Mouse (Mus musculus): ENCODE data around the gene Rab3il1.

Gene Rab3il1

DNA sequence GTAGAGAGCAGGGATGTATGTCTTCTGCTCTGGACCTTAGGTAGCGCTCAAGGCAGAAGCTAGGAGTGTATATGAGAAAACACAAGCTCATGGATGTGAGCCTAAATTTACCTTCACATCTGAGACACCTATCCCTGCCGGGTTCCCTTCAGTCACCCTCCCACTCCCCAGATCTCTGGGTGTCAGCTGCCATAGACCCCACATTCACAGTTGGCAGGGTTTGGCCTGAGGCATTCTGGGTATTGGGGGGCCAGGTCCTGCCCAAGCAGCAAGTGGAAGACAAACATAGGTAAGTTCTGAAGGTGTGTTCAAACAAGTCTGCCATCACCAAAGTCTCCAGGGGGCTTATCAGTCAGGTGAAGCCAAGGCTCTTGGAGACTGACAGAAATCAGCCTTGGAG lies 60.2 kb downstream of the Rab3il1 start:
- no peak for DNase-seq

DNA sequence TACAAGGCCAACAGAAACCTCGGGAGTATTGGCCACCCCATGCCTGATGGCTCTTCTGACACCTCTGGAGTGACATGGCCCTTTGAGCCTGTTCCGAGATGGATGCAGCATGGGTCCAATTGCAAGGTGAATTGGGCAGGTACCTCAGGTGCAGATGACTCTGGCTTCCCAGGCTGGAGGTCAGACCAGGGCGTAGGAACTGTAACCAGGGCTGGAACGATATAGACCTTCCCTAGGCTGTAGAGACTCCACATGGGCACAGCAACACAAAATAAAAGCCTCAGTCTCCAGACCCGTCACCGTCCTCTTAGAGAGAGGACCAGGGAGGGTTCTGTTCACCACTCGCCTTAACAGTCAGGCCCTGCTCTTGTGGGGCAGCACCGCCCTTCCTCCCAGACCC lies 60.8 kb downstream of the Rab3il1 start:
- DNase-seq = no peak

DNA sequence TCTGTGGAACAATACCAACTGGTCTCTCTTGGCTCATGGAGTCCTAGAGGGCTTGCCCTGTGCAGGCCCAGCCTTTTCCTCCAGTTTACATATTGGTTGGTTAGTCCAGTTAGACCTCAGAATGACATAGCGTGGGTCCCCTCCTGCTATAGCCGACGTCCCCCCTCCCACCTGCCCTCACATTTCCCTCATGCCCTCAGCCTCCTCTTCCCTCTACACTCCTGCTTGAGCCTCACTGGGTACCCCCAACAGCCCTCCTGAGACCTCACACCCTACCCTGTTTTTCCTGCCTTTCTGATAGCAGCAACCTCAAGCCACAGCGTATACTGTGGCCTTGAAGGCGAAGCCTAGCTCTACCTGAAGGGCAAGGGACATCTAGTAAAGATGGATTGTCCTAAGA lies 61.4 kb downstream of the Rab3il1 start:
- no peak for DNase-seq

DNA sequence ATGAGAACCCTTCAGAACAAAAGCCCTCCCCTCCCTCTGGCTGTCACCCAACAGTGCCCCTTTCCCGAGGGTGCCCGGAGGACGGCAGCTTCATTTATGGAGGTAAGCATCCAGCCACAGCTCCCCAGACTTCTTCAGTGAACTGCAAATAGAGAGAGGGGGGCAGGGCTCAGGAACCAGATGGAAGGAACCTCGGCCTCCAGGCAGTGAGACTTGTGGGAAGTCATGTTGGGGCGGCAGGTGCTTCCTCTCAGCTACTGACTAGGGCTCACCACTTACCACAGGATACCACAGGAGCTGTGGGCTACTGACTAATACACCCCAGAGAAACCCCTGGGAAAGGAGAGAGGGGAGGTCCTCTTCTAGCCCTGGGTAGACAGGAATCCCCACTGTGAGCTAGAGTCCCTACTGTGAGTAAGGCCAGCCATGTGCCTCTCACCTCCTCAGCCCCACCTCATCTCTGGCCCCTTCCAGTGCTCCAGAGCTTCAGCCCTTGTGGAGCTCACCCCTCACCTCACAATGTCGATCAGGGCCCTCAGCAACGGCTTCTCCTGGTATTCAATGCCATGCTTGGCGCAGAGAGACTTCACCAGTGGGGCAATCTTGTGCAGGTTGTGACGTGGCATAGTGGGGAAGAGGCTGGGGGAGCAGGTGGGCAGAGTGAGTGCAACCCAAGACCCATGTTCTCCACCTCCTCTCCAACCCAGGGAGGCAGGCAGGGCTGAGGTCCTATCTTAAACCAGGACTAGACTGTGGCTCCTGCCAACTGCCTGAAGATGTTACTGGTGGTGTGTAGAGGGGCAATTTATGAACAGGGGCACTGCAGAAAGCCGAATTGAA lies 62.9 kb downstream of the Rab3il1 start:
- DNase-seq = no peak

DNA sequence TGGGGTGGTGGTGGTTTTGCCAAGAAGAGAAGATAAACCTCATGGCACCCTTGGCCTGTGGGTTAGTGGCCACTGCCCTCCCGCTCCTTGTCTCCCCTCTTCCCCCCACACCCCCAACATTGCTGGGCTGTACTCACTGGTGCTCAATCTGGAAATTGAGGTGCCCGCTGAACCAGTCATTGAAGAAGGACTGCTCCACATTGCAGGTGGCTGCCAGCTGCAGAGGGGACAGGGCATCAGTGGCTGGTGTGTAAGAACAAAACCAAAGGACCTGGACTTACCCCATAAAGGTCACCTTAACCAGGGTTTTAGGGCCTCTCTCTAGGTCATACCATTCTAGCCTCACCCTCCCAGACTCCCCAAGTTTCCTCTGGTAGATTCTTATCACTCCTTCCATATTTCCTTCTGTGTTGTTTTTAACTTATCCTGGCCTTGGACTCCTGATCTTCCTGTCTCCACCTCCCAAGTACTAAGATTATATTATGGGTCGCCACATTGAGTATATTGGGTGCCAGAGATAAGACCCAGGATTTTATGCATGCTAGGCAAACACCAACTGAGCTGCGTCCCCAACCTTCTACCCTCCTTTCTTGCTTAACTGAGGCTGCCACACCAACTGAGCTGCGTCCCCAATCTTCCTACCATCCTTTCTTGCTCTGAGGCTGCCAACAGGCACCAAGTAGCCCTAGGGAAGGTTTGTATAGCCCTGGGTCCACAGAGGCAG lies 64.2 kb downstream of the Rab3il1 start:
- DNase-seq = no peak

DNA sequence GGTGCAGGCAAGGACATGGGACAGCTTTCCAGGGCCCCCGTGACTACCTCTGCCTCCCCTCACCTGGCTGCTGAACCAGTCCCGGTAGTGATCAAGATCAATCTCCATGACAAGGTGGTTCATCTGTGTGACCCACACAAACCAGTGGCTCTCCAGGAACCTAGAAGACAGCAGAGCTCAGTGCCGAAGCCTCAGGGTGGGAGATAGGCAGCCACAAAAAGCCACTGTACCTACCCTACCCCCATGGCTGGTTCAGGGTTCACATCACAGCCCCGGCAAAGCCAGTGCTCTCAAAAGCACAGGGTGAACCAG lies 64.7 kb downstream of the Rab3il1 start:
- DNase-seq = no peak

DNA sequence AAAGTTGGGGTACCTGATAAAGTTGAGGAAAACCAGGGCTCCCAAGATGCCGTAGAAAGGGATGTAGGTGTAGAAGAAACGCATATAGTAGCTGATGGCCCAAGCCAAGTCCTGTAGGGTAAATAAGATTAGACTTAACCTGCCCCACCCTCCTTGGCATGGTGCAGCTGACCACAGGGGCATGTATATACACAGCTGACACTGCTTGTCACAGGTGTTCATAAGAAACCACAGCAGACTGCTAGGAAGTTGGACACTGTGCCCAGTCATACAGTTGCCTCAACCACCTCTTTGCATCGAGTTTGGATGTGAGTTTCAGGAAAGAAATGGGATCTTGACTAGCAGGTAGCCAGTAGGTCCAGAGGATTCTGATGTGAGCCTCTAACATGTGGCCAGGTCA lies 65.0 kb downstream of the Rab3il1 start:
- DNase-seq = no peak

DNA sequence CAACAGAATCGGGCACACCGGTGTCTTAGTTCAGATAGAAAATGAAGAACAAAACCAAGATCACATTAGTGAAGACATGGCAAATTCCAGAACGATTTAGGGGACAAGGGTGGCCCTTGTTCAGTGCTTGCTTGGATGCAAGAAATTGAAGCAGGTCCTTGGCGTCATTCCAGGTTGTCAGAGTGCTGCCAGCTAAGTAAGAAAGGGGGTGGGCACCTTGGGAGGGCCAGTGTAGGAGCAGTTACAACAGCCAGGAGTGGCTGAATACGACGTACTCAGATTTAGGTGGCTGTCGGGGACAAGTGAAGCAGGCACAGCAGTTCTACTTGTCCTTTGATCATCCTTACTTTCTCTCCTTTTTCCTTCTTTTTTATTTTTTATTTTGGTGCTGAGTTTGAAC lies 66.2 kb downstream of the Rab3il1 start:
- DNase-seq = no peak

DNA sequence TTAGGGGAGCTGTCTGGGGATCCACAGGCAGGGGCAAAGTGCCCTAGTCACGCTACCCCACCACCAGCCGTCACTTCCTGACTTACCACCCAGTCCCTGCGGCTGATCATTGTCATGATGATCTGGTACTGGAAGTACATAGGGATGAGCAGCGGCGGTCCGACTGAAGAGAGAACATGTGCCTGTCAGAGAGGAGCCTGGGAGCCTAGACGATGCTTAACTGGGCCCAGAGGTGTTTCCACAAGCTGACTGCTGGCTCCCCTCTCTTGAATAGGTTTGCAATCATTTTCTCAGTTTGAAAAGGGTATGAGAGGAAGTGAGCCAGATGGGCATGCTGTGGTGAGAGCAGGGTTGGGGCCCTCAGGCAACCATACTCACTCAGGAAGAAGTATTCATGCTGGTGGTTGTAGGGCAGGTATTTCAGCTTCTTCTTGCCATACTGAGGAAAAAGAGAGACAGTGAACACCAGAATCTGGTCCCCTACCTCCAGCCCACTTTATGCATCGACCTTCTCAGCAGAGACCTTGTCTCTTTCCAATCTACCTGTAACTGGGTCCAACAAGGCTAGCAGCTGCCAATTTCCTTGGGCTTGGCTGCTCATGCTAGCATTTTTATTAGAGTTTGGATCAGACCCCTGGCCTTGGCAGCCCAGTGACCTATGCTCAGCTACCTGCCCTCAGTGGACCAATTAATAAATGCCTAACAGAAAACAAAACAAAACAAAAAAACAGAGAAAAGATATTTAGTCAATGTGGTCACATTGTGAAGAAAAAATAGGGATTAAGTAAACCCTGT lies 68.9 kb downstream of the Rab3il1 start:
- peak; percentile 76 to 78 for DNase-seq

DNA sequence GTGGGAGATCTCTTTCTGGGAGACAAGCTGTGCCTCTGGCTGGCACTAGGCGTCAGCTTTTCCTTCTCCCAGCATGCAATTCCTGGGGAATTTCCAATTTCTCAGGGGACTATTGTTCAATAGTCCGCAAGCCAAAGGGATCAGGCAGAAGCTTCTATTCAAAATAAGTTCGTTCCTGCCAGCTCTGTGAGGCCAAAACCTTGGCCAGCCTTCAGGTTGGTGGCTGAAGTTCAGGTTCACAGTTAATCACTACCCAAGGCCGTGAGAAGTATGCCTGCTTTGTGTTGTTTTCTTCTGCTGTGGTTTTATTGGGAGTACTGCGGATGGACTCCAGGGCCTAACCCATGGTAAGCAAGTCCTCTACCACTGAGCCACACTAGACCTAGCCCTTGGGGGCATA lies 69.7 kb downstream of the Rab3il1 start:
- DNase-seq = peak; percentile 78 to 89

DNA sequence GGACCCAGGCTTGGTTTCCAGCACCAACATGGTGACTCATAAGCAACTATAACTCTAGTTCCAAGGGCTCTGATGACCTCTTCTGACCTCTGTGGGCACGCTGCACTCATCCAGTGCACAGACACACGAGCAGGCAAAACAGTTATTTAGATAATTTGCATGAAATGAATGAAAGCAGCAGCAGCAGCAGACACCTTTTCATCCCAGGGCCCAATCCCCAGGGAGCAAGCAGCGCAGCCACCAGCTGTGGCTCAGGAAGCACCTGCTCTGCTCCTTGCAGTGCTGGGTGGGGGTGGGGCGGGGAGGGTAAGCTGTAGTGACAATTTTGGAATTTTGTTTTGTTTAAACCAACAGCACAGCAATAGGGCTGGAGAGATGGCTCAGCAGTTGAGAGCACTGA lies 70.4 kb downstream of the Rab3il1 start:
- no peak for DNase-seq

DNA sequence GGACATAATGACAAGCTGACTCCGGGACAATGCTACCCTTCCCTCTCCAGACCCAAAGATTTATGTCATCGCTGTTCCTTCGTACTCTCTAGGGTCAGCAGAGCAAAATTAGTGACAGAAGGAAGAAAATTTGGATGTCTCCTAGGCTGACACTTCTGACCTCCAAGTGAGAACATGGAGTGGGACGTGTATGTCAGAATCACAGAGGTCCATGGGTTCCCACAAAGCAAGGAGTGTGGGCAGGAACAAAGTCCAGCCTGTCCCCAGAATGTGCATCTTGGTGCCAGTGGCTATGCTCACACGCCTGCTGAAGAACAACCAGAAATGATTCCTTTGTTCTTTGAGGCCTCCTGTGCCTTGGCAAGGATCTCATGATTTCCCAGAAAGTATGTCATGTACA lies 71.7 kb downstream of the Rab3il1 start:
- DNase-seq = no peak

DNA sequence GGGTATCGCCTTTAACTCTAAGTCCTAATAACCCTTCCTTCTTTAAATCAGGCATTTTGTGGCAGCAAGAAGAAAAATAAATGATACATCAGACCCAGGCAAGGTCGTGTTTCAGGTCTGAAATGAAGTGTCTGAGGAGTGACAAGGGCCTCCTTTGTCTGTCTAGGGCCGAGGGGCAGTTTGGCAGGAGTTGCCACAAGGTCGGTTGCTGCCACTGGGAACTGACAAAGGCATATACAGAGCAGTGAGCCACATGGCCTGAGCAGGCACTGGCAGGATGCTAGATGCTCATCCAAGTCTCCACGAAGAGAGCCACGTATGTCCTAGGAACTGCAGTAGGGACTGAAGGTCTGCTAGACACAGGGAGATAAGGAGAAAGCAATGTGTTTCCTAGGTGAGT lies 76.9 kb downstream of the Rab3il1 start:
- no peak for DNase-seq

DNA sequence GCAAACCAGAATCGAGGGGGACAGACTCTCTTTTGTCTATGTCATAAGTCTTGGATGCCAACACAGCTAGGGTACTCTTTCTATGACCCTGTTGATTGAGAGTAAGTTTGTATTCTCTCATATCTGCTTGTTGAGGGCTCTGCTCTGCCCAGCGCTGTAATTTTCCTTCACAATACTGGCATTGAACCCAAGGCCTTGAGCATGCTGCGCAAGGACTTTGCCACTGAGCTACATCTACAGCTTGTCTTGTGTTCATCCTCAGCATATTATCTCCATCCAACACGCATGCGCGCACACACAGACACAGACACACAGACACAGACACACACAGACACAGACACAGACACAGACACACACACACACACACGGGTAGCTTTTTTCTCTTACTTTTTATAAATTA lies 78.9 kb downstream of the Rab3il1 start:
- DNase-seq = no peak

DNA sequence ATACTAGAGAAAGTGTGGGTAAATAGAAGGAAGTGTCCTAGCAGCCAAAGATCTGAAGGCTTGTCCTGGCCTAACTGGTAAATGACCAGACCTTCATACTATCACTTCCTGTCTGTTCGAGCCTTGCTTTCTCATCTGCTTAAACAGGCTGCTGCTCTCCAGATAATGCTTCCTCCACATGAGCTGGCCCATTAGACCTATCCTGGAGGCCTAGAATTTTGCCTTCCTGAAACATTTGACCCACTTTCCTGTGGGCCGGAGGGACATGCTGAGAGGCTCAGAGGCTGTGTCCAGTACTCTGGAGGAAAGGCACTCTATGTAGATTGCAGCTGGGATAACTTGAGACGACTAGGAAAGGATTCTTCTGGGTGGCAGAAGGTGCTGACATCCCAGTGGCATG lies 80.6 kb downstream of the Rab3il1 start:
- no peak for DNase-seq

DNA sequence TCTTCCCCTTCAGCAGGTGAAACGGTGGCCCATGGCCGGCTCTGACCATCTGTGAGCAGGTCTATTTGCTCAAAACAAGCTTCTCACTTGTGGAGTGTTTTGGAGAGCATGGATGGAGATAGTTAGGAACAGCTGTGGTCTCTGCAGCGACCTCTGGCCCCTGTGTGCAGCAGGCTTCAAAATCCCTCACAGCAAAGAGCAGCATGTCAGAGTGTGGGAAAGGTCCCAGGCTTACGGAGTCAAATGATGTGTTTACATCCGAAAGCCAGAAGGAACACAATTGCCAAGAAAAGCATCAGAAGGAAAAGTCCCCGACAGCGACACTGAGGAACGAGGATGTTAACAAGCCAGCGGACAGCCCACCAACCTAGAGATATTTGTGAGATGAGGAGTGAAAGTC lies 84.0 kb downstream of the Rab3il1 start:
- DNase-seq = no peak

DNA sequence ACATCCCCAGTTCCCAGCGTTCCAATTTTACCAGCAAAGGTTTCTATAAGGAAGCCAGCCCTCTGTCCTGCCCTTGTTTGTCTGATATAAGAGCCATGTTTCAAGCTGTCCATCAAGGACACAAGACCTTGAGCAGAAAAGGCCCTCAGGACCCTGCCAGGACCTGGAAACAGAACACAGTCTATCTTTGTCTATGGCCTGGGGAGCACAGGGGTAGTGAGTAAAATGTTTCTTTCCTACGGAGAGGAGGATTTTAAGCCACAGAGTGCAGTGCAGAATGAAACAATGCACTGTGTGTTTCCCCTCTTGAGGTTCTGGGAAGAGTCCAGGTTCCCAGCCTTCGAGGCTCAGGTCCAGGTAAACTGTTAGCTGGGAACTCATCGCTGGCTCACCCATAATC lies 85.5 kb downstream of the Rab3il1 start:
- no peak for DNase-seq

Data from kidney, postnatal 36 days (tissue).